Mouse (Mus musculus) cerebellum, adult 2 months (tissue): ENCODE measurements around the gene Odf4. TPM values are rescaled to one million over a fixed set of nuclear protein-coding genes. Genes with fewer than 3 reads are reported as not detected.

Experiments
- DNase-seq, 2 experiments: peaks; one replicate each; pipeline ENCODE4 v3.0.0; 2021
- H3K27ac ChIP-seq: fragments of 200-500 bp; 2 replicates; pipeline ENCODE4 v1.5.1; 2012; ENCODE audit warnings: low read length, control low read depth, inconsistent platforms; ENCODE audit not compliant: insufficient read depth
- H3K27me3 ChIP-seq: fragments of 200-500 bp; 2 replicates; pipeline ENCODE4 v1.6.1; 2012; ENCODE audit warnings: inconsistent platforms, mild to moderate bottlenecking, low read length, moderate library complexity; ENCODE audit not compliant: control insufficient read depth, insufficient read depth
- H3K4me1 ChIP-seq: fragments of 200-500 bp; 2 replicates; pipeline ENCODE4 v1.6.1; 2011; ENCODE audit warnings: low read length; ENCODE audit not compliant: control insufficient read depth, insufficient read depth
- H3K4me3 ChIP-seq: fragments of 200-500 bp; replicated peaks from 2 replicates; pipeline ENCODE3; 2011; ENCODE audit warnings: mild to moderate bottlenecking, low read depth, low read length, control low read depth; ENCODE audit not compliant: insufficient read depth
- CTCF ChIP-seq: fragments of 200-500 bp; IDR thresholded peaks from 2 replicates; pipeline ENCODE4 v1.5.1; 2011; ENCODE audit warnings: low read depth, mild to moderate bottlenecking, control low read depth, low read length, moderate library complexity, borderline replicate concordance; ENCODE audit not compliant: insufficient read depth
- POLR2A ChIP-seq: fragments of 200-500 bp; IDR thresholded peaks from 2 replicates; pipeline ENCODE4 v1.6.1; 2011; ENCODE audit warnings: low read length, control low read depth, borderline replicate concordance; ENCODE audit not compliant: insufficient read depth
- WGBS: fragments of 180-500 bp; shearing (Covaris S2); methylation state at CpG from one replicate; pipeline ENCODE4 v1.1.7; 2018; 5-methylcytosine and 5-hydroxymethylcytosine counted together
- polyA plus RNA-seq: library from polyadenylated mRNA; depleted of rRNA; stranded (reverse); fragments of >200 nt; gene quantifications from 2 replicates; pipeline ENCODE4 v1.2.3, GENCODE M21; 2012

Odf4 gene
- polyA plus RNA-seq, 1 experiment, result 1.0 TPM

GRCm38 (mm10) chr11:68914566-68914965, 12.3 kb downstream of the Odf4 start:
- TF ChIP-seq POLR2A (no peak), CTCF (no peak)
- Histone ChIP-seq H3K4me3 (no peak overlapping the region), H3K4me1 (no peaks in the 10 kb centered on the region; the same call in 1 of the 2 replicates), H3K27me3 (no peaks in the 10 kb centered on the region), H3K27ac (no peak overlapping the region)
- WGBS, result 88% methylated on average over 4 of the region's 4 CpGs
- DNase-seq, result no peak

GRCm38 (mm10) chr11:68911531-68912177, 15.2 kb downstream of the Odf4 start:
- Histone ChIP-seq H3K4me1 (no peaks in the 10 kb centered on the region; the same call in 1 of the 2 replicates), H3K4me3 (no peak overlapping the region), H3K27ac (no peak overlapping the region), H3K27me3 (no peaks in the 10 kb centered on the region)
- no peak for TF ChIP-seq CTCF
- no peak for TF ChIP-seq POLR2A
- 60% methylated on average over 14 of the region's 14 CpGs for WGBS
- DNase-seq, result no peak

- WGBS, result 53% methylated on average over 7 of the region's 7 CpGs
- TF ChIP-seq CTCF, result no peak
- TF ChIP-seq POLR2A, result no peak
Observed at GRCm38 (mm10) chr11:68908846-68909503, 17.9 kb downstream of the Odf4 start.

GRCm38 (mm10) chr11:68907251-68907650, 19.6 kb downstream of the Odf4 start:
- Histone ChIP-seq H3K4me3 (no peak overlapping the region), H3K27me3 (no peaks in the 10 kb centered on the region), H3K27ac (no peak overlapping the region), H3K4me1 (no peaks in the 10 kb centered on the region; the same call in 1 of the 2 replicates)
- no peak for DNase-seq
- 62% methylated on average over 3 of the region's 3 CpGs for WGBS
- TF ChIP-seq POLR2A (no peak), CTCF (no peak)

More at GRCm38 (mm10) chr11:68908846-68909503, 17.9 kb downstream of the Odf4 start:
- Histone ChIP-seq H3K27ac (no peak overlapping the region), H3K4me3 (no peak overlapping the region), H3K4me1 (no peaks in the 10 kb centered on the region; the same call in 1 of the 2 replicates), H3K27me3 (no peaks in the 10 kb centered on the region)
- no peak for DNase-seq

- 22% methylated on average over 4 of the region's 4 CpGs for WGBS
- no peak for TF ChIP-seq CTCF
- no peak for TF ChIP-seq POLR2A
- DNase-seq, result no peak
- Histone ChIP-seq H3K27ac (no peak overlapping the region), H3K4me1 (no peaks in the 10 kb centered on the region; the same call in 1 of the 2 replicates), H3K4me3 (no peak overlapping the region), H3K27me3 (no peaks in the 10 kb centered on the region)
Observed at GRCm38 (mm10) chr11:68906461-68906790, 20.5 kb downstream of the Odf4 start.

- no peak for TF ChIP-seq POLR2A
- no peak for TF ChIP-seq CTCF
Observed at GRCm38 (mm10) chr11:68905665-68906460, 21.0 kb downstream of the Odf4 start.

GRCm38 (mm10) chr11:68905138-68905531, 21.7 kb downstream of the Odf4 start:
- no peak overlapping the region for H3K27ac ChIP-seq
- WGBS, result 66% methylated on average over 3 of the region's 3 CpGs
- H3K4me3 ChIP-seq, result no peak overlapping the region
- no peaks in the 10 kb centered on the region for H3K4me1 ChIP-seq
- no peaks in the 10 kb centered on the region for H3K27me3 ChIP-seq
- TF ChIP-seq POLR2A, result no peak
- no peak for TF ChIP-seq CTCF
- DNase-seq, result no peak

More at GRCm38 (mm10) chr11:68905665-68906460, 21.0 kb downstream of the Odf4 start:
- Histone ChIP-seq H3K27me3 (no peaks in the 10 kb centered on the region), H3K4me3 (no peak overlapping the region), H3K4me1 (no peaks in the 10 kb centered on the region), H3K27ac (no peak overlapping the region)
- DNase-seq, result no peak
- 90% methylated on average over 9 of the region's 9 CpGs for WGBS
